Mouse (Mus musculus): ENCODE data around the gene Defb47.

Gene Defb47

GRCm38 (mm10) chr14:62997777-62998176 lies at the start of gene Defb47:
Gene Defb47 (plus strand): TSS chr14:62998077.
- no peak for DNase-seq (ENCODE audit: low spot score in 2 of 2)

- no peak for DNase-seq (ENCODE audit: low spot score in 2 of 2)
These were observed 41.8 kb upstream of the Defb47 start for GRCm38 (mm10) chr14:62956091-62956490.

- no peak for DNase-seq (ENCODE audit: low spot score in 2 of 2)
These were observed 34.2 kb upstream of the Defb47 start for GRCm38 (mm10) chr14:62963632-62964031.

GRCm38 (mm10) chr14:62965342-62965741 lies 32.5 kb upstream of the Defb47 start:
- DNase-seq (ENCODE audit: low spot score in 2 of 2), result no peak

GRCm38 (mm10) chr14:62965811-62966520 lies 31.9 kb upstream of the Defb47 start:
- no peak for DNase-seq (ENCODE audit: low spot score in 2 of 2)

- DNase-seq (ENCODE audit: low spot score in 2 of 2), result peak; percentile 16 to 33
These were observed 22.8 kb upstream of the Defb47 start for GRCm38 (mm10) chr14:62975046-62975445.

GRCm38 (mm10) chr14:62979815-62980214 lies 18.1 kb upstream of the Defb47 start:
- DNase-seq (ENCODE audit: low spot score in 2 of 2), result no peak

GRCm38 (mm10) chr14:62984410-62984809 lies 13.5 kb upstream of the Defb47 start, which contains the start of gene Defb48:
Gene Defb48 (minus strand): TSS chr14:62984510.
- DNase-seq (ENCODE audit: low spot score in 2 of 2), result no peak

- DNase-seq (ENCODE audit: low spot score in 2 of 2), result no peak
These were observed 6.6 kb upstream of the Defb47 start for GRCm38 (mm10) chr14:62991271-62991670.

GRCm38 (mm10) chr14:62991849-62992510 lies 5.9 kb upstream of the Defb47 start:
- no peak for DNase-seq (ENCODE audit: low spot score in 2 of 2)

GRCm38 (mm10) chr14:62998977-62999376 lies 1.1 kb downstream of the Defb47 start:
- DNase-seq (ENCODE audit: low spot score in 2 of 2), result no peak

- no peak for DNase-seq (ENCODE audit: low spot score in 2 of 2)
These were observed 4.7 kb downstream of the Defb47 start for GRCm38 (mm10) chr14:63002588-63002987.

- DNase-seq (ENCODE audit: low spot score in 2 of 2), result no peak
These were observed 13.6 kb downstream of the Defb47 start, which contains the start of gene Defb43 for GRCm38 (mm10) chr14:63011471-63011870. Gene Defb43 (plus strand): TSS chr14:63011771.

GRCm38 (mm10) chr14:63013082-63013481 lies 15.2 kb downstream of the Defb47 start:
- DNase-seq (ENCODE audit: low spot score in 2 of 2), result no peak

GRCm38 (mm10) chr14:63014667-63015066 lies 16.8 kb downstream of the Defb47 start:
- DNase-seq (ENCODE audit: low spot score in 2 of 2), result no peak

- no peak for DNase-seq (ENCODE audit: low spot score in 2 of 2)
These were observed 22.8 kb downstream of the Defb47 start for GRCm38 (mm10) chr14:63020524-63021156.

GRCm38 (mm10) chr14:63046691-63047090 lies 48.8 kb downstream of the Defb47 start, which contains the start of gene Defb42:
Gene Defb42 (plus strand): TSS chr14:63046991.
- no peak for DNase-seq (ENCODE audit: low spot score in 2 of 2)

GRCm38 (mm10) chr14:63049910-63050370 lies 52.1 kb downstream of the Defb47 start, which contains the start of gene Defb30:
Gene Defb30 (minus strand): TSS chr14:63049960.
- DNase-seq (ENCODE audit: low spot score in 2 of 2), result no peak
